Mouse (Mus musculus) limb, embryonic 10.5 days (tissue): ENCODE results near the gene C2cd3. TPM values are rescaled to one million over a fixed set of nuclear protein-coding genes. Genes with fewer than 3 reads are reported as not detected.

Experiments
- DNase-seq: peaks from one replicate; pipeline ENCODE4 v3.0.0-alpha.2; 2017; ENCODE audit warnings: low spot score
- H3K27ac ChIP-seq: fragments of 300-500 bp; sonication (generic); 2 replicates; pipeline ENCODE4 v1.5.1; 2016; ENCODE audit warnings: mild to moderate bottlenecking
- H3K27me3 ChIP-seq: fragments of 300-500 bp; sonication (generic); 2 replicates; pipeline ENCODE4 v1.6.1; 2016; ENCODE audit warnings: low read depth, mild to moderate bottlenecking; ENCODE audit not compliant: poor library complexity, severe bottlenecking
- H3K36me3 ChIP-seq: fragments of 300-500 bp; sonication (generic); 2 replicates; pipeline ENCODE4 v1.6.1; 2016; ENCODE audit warnings: mild to moderate bottlenecking, moderate library complexity
- H3K4me1 ChIP-seq: fragments of 300-500 bp; sonication (generic); 2 replicates; pipeline ENCODE4 v1.6.1; 2016
- H3K4me3 ChIP-seq: fragments of 300-500 bp; sonication (generic); 2 replicates; pipeline ENCODE4 v1.5.1; 2016; ENCODE audit warnings: mild to moderate bottlenecking, moderate library complexity
- H3K9me3 ChIP-seq: fragments of 300-500 bp; sonication (generic); replicated peaks from 2 replicates; pipeline ENCODE4 v1.6.1; 2016; ENCODE audit warnings: mild to moderate bottlenecking
- WGBS: fragments of 180-500 bp; shearing (Covaris S2); methylation state at CpG from one replicate; pipeline ENCODE4 v1.1.7; 2016; 5-methylcytosine and 5-hydroxymethylcytosine counted together
- polyA plus RNA-seq: library from polyadenylated mRNA; unstranded; fragments of >200 nt; fragmentation: Nextera tagmentation; extraction: Ambion mirVana; gene quantifications from 2 replicates; pipeline ENCODE4 v1.2.1, GENCODE M21; 2016

Gene C2cd3
- polyA plus RNA-seq, 1 experiment from 2014 or later = 40.3 TPM

GRCm38 (mm10) chr7:100496791-100497190 is 124.8 kb downstream of the C2cd3 start:
- no peaks in the 10 kb centered on the region for H3K9me3 ChIP-seq
- peaks cover 62% of the 10 kb centered on the region for H3K4me1 ChIP-seq
- H3K27ac ChIP-seq = peak overlapping the region; percentile 88
- 95% methylated on average over 9 of the region's 9 CpGs for WGBS
- peaks cover 11% of the 10 kb centered on the region for H3K27me3 ChIP-seq
- H3K4me3 ChIP-seq = 0 out of 2 replicates have a peak overlapping the region, but pooled peaks have one; percentile 36
- no peak for DNase-seq
- H3K36me3 ChIP-seq = peaks cover 42% of the 10 kb centered on the region

- 78% methylated on average over 4 of the region's 4 CpGs for WGBS
- Histone ChIP-seq H3K36me3 (peaks cover 42% of the 10 kb centered on the region), H3K27me3 (peaks cover 5% of the 10 kb centered on the region; the same call in 1 of the 2 replicates), H3K27ac (peak overlapping the region; percentile 88), H3K9me3 (no peaks in the 10 kb centered on the region), H3K4me1 (peaks cover 60% of the 10 kb centered on the region), H3K4me3 (no peak overlapping the region)
- no peak for DNase-seq
Observed at GRCm38 (mm10) chr7:100497402-100497801, 125.4 kb downstream of the C2cd3 start.

GRCm38 (mm10) chr7:100497982-100498381 is 125.9 kb downstream of the C2cd3 start:
- Histone ChIP-seq H3K27me3 (no peaks in the 10 kb centered on the region), H3K9me3 (no peaks in the 10 kb centered on the region), H3K36me3 (peaks cover 42% of the 10 kb centered on the region), H3K4me1 (peaks cover 54% of the 10 kb centered on the region), H3K27ac (no peak overlapping the region), H3K4me3 (no peak overlapping the region)
- no peak for DNase-seq
- 87% methylated on average over 13 of the region's 13 CpGs for WGBS

- Histone ChIP-seq H3K27ac (no peak overlapping the region), H3K36me3 (peaks cover 42% of the 10 kb centered on the region), H3K4me1 (peaks cover 39% of the 10 kb centered on the region), H3K9me3 (no peaks in the 10 kb centered on the region), H3K4me3 (no peak overlapping the region), H3K27me3 (no peaks in the 10 kb centered on the region)
- DNase-seq = no peak
Observed at GRCm38 (mm10) chr7:100499465-100499864, 127.4 kb downstream of the C2cd3 start.

GRCm38 (mm10) chr7:100500276-100500977 is 128.4 kb downstream of the C2cd3 start:
- H3K27ac ChIP-seq = peak overlapping the region; percentile 21; the same call in 1 of the 2 replicates
- peaks cover 29% of the 10 kb centered on the region for H3K4me1 ChIP-seq
- H3K9me3 ChIP-seq = no peaks in the 10 kb centered on the region
- H3K36me3 ChIP-seq = peaks cover 42% of the 10 kb centered on the region
- no peak overlapping the region for H3K4me3 ChIP-seq
- 79% methylated on average over 16 of the region's 16 CpGs for WGBS
- DNase-seq = no peak
- no peaks in the 10 kb centered on the region for H3K27me3 ChIP-seq

GRCm38 (mm10) chr7:100501027-100501843 is 129.2 kb downstream of the C2cd3 start:
- Histone ChIP-seq H3K27ac (no peak overlapping the region), H3K4me3 (no peak overlapping the region), H3K27me3 (no peaks in the 10 kb centered on the region), H3K36me3 (peaks cover 41% of the 10 kb centered on the region), H3K9me3 (no peaks in the 10 kb centered on the region), H3K4me1 (peaks cover 21% of the 10 kb centered on the region)
- WGBS = 72% methylated on average over 6 of the region's 6 CpGs
- DNase-seq = no peak

- no peaks in the 10 kb centered on the region for H3K9me3 ChIP-seq
- peaks cover 14% of the 10 kb centered on the region for H3K4me1 ChIP-seq
- H3K27me3 ChIP-seq = no peaks in the 10 kb centered on the region
- no peak for DNase-seq
- WGBS = 68% methylated on average over 2 of the region's 2 CpGs
- H3K27ac ChIP-seq = no peak overlapping the region
- H3K4me3 ChIP-seq = no peak overlapping the region
- H3K36me3 ChIP-seq = peaks cover 34% of the 10 kb centered on the region
Observed at GRCm38 (mm10) chr7:100501844-100502373, 129.9 kb downstream of the C2cd3 start.

GRCm38 (mm10) chr7:100502374-100502922 is 130.4 kb downstream of the C2cd3 start:
- 85% methylated on average over 7 of the region's 7 CpGs for WGBS
- no peak for DNase-seq

GRCm38 (mm10) chr7:100503076-100503475 is 131.0 kb downstream of the C2cd3 start:
- no peak for DNase-seq
- Histone ChIP-seq H3K36me3 (peaks cover 22% of the 10 kb centered on the region), H3K9me3 (no peaks in the 10 kb centered on the region), H3K27ac (no peak overlapping the region), H3K4me1 (peaks cover 6% of the 10 kb centered on the region), H3K27me3 (no peaks in the 10 kb centered on the region), H3K4me3 (no peak overlapping the region)
- 89% methylated on average over 5 of the region's 5 CpGs for WGBS

More at GRCm38 (mm10) chr7:100502374-100502922, 130.4 kb downstream of the C2cd3 start:
- H3K4me1 ChIP-seq = 0 out of 2 replicates have a peak, but pooled peaks cover 9% of the 10 kb centered on the region
- H3K36me3 ChIP-seq = peaks cover 29% of the 10 kb centered on the region
- H3K27me3 ChIP-seq = no peaks in the 10 kb centered on the region
- H3K9me3 ChIP-seq = no peaks in the 10 kb centered on the region
- no peak overlapping the region for H3K27ac ChIP-seq
- H3K4me3 ChIP-seq = no peak overlapping the region

- H3K27me3 ChIP-seq = no peaks in the 10 kb centered on the region
- no peak for DNase-seq
- WGBS = 88% methylated on average over 13 of the region's 13 CpGs
- H3K36me3 ChIP-seq = peaks cover 4% of the 10 kb centered on the region
- H3K4me1 ChIP-seq = peaks cover 12% of the 10 kb centered on the region
- no peak overlapping the region for H3K27ac ChIP-seq
- H3K4me3 ChIP-seq = no peak overlapping the region
- no peaks in the 10 kb centered on the region for H3K9me3 ChIP-seq
Observed at GRCm38 (mm10) chr7:100504740-100505487, 132.9 kb downstream of the C2cd3 start.

GRCm38 (mm10) chr7:100506494-100506893 is 134.5 kb downstream of the C2cd3 start:
- Histone ChIP-seq H3K4me3 (no peak overlapping the region), H3K27me3 (no peaks in the 10 kb centered on the region), H3K4me1 (peaks cover 9% of the 10 kb centered on the region), H3K36me3 (no peaks in the 10 kb centered on the region), H3K27ac (no peak overlapping the region), H3K9me3 (no peaks in the 10 kb centered on the region)
- DNase-seq = no peak
- WGBS = 78% methylated on average over 4 of the region's 4 CpGs

- no peak overlapping the region for H3K4me3 ChIP-seq
- peaks cover 9% of the 10 kb centered on the region for H3K4me1 ChIP-seq
- WGBS = 66% methylated on average over 3 of the region's 3 CpGs
- no peaks in the 10 kb centered on the region for H3K27me3 ChIP-seq
- no peaks in the 10 kb centered on the region for H3K9me3 ChIP-seq
- no peak overlapping the region for H3K27ac ChIP-seq
- no peak for DNase-seq
- no peaks in the 10 kb centered on the region for H3K36me3 ChIP-seq
Observed at GRCm38 (mm10) chr7:100508670-100509069, 136.6 kb downstream of the C2cd3 start.
